In the genomic region with DNA sequence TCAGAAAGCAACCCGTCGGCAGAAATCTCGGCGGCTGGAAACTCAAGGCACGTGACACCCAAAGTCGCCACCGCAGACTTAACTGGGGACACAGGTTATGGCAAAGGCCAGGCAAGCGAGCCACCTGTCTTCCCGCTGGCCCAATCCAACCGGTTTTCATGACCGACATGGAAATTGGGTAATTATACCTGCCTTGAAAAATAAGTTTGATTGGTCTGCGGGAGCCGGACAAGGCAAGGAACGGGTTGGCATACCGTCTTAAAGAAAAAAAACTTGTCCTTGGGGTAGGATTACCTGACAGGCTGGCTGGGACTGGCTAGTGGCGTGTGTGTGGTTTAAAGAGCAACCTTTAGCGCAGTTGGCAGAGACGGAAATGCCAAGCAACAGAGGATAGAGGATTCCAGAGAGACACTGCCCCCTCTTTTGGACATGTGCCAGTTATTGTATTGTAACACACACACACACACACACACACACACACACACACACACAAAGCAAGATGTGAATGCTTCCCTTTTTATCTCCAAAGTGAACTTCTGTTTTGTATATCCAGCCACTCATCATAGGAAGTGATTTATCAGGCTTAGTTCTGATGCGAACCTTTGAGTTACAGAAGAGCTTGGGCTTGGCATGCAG, we compare ENCODE assay signal across 8 mouse cellular contexts. TPM values are rescaled to one million over a fixed set of nuclear protein-coding genes. Genes with fewer than 3 reads are reported as not detected.
DNase-seq lines count a peak whose midpoint lies in the region; ATAC-seq lines count a peak whose summit lies in the region.

No protein-coding gene starts in this region.

- peak; percentile 51 to 60 for DNase-seq in cerebellum, postnatal 14 days
- DNase-seq in cerebellum, adult 11-12 months: no peak
- peak; percentile 77 for DNase-seq in kidney, adult 18-20 months
- no peak for DNase-seq in frontal cortex, postnatal 25 days (ENCODE audit: low spot score in 2 of 2)
- DNase-seq in thymus, adult 18-20 months: no peak
- DNase-seq in cerebellum, adult 11 months: no peak

- no peak overlapping the region for H3K27ac ChIP-seq in embryonic facial prominence, embryonic 13.5 days
- peak overlapping the region; percentile 81 for H3K27ac ChIP-seq in lung, embryonic 15.5 days

- no peaks in the 10 kb centered on the region for H3K27me3 ChIP-seq in embryonic facial prominence, embryonic 13.5 days
- H3K27me3 ChIP-seq in lung, embryonic 15.5 days: no peaks in the 10 kb centered on the region

- peak overlapping the region; percentile 47 for H3K4me2 ChIP-seq in embryonic facial prominence, embryonic 13.5 days
- H3K4me2 ChIP-seq in lung, embryonic 15.5 days: peak overlapping the region; percentile 49

- H3K4me3 ChIP-seq in embryonic facial prominence, embryonic 13.5 days: peak overlapping the region; percentile 10; the same call in 1 of the 2 replicates
- H3K4me3 ChIP-seq in lung, embryonic 15.5 days: peak overlapping the region; percentile 14; the same call in 1 of the 2 replicates

- H3K4me1 ChIP-seq in embryonic facial prominence, embryonic 13.5 days: peaks cover 23% of the 10 kb centered on the region
- H3K4me1 ChIP-seq in lung, embryonic 15.5 days: peaks cover 40% of the 10 kb centered on the region

- ATAC-seq in embryonic facial prominence, embryonic 13.5 days (ENCODE audit: insufficient number of reproducible peaks, insufficient read depth, low FRiP score, low TSS enrichment, low read depth): no peak
- ATAC-seq in lung, embryonic 15.5 days (ENCODE audit: borderline replicate concordance, extremely low read depth, low FRiP score, low TSS enrichment): no peak

- no peaks in the 10 kb centered on the region for H3K9me3 ChIP-seq in embryonic facial prominence, embryonic 13.5 days
- H3K9me3 ChIP-seq in lung, embryonic 15.5 days: no peaks in the 10 kb centered on the region

- H3K36me3 ChIP-seq in embryonic facial prominence, embryonic 13.5 days: no peaks in the 10 kb centered on the region
- no peaks in the 10 kb centered on the region for H3K36me3 ChIP-seq in lung, embryonic 15.5 days

- H3K9ac ChIP-seq in embryonic facial prominence, embryonic 13.5 days: 0 out of 2 replicates have a peak overlapping the region, but pooled peaks have one; percentile 32
- no peak overlapping the region for H3K9ac ChIP-seq in lung, embryonic 15.5 days

- 20% methylated on average over 19 of the region's 19 CpGs for WGBS in embryonic facial prominence, embryonic 13.5 days
- 20% methylated on average over 19 of the region's 19 CpGs for WGBS in lung, embryonic 15.5 days

RNA-seq across cellular contexts. Expression of gene Pptc7, which starts 3.2 kb away (rescaled TPM):
- 9.2 TPM in 2 replicates for polyA plus RNA-seq in embryonic facial prominence, embryonic 13.5 days (2015; fragmentation: Nextera tagmentation; extraction: Ambion mirVana)
- 7.6 and 8.7 TPM in 2 replicates for polyA plus RNA-seq in lung, embryonic 15.5 days (2015; fragmentation: Nextera tagmentation; extraction: Ambion mirVana)

RNA-seq across cellular contexts. Expression of gene Tctn1, which starts 16.7 kb away (rescaled TPM):
- 5.0 and 8.0 TPM in 2 replicates for polyA plus RNA-seq in embryonic facial prominence, embryonic 13.5 days (2015; fragmentation: Nextera tagmentation; extraction: Ambion mirVana)
- 6.3 and 7.0 TPM in 2 replicates for polyA plus RNA-seq in lung, embryonic 15.5 days (2015; fragmentation: Nextera tagmentation; extraction: Ambion mirVana)

Comparison
In these comparisons a context has a peak if more than half of its experiments do, and no peak if none do; other contexts are left out.
1. DNase-seq: peak in cerebellum, postnatal 14 days (2 of 2) and kidney, adult 18-20 months (single experiment); none in cerebellum, adult 11-12 months (single experiment), frontal cortex, postnatal 25 days (0 of 2), thymus, adult 18-20 months (0 of 2) and cerebellum, adult 11 months (single experiment).